Mouse (Mus musculus) heart, postnatal 0 days (tissue): ENCODE results near the gene Gm48551.

Experiments
- CTCF ChIP-seq: IDR thresholded peaks from 2 replicates; pipeline ENCODE4 v1.5.1; 2016; ENCODE audit warnings: antibody characterized with exemption, control low read depth, low read depth
- EP300 ChIP-seq: IDR thresholded peaks from 2 replicates; pipeline ENCODE4 v1.6.1; 2016; ENCODE audit warnings: antibody characterized with exemption, low read depth

GRCm38 (mm10) chr10:81365073-81365472 lies 19.2 kb upstream of the Gm48551 start:
- TF ChIP-seq CTCF (no peak), EP300 (peak; percentile 54; the same call in 1 of the 2 replicates)
